Mouse (Mus musculus) layer of hippocampus, postnatal 25 days (tissue): ENCODE measurements around the gene Plch2. TPM values are rescaled to one million over a fixed set of nuclear protein-coding genes. Genes with fewer than 3 reads are reported as not detected.
A peak's percentile ranks its signal among the peaks of the same experiment; 100 is the strongest.

Experiments used
- DNase-seq, 2 experiments: peaks; one replicate each; pipeline ENCODE4 v3.0.0; 2022; ENCODE audit warnings: mixed read lengths in 2 of 2, low spot score in 1 of 2; ENCODE audit errors: extremely low spot score in 1 of 2
- total RNA-seq, 2 experiments: library from RNA; stranded (reverse); gene quantifications; 2 replicates each; pipeline ENCODE4 v1.2.3; 2021

The Plch2 gene
- total RNA-seq, 2 experiments from 2014 or later = 91.4 to 98.9 TPM

DNA sequence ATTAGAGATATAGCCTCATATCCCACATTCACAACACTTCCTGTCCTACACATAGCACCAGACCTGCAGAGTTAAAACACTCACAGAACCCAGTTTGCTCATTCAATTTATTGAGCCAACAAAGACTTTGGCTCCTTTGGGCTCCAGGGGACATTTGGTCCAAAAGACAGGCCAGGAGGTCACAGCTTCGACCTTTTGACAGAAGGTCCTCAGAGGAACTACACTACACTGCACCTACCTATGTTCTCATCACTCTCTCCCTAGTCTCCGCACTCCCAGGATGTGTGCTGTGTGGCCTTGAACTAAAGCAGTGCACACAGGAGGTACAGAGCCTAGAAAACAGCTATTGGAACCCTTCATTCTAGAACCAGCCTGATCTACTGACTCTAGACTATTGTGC, 19.2 kb upstream of the Plch2 start:
- DNase-seq = no peak

DNA sequence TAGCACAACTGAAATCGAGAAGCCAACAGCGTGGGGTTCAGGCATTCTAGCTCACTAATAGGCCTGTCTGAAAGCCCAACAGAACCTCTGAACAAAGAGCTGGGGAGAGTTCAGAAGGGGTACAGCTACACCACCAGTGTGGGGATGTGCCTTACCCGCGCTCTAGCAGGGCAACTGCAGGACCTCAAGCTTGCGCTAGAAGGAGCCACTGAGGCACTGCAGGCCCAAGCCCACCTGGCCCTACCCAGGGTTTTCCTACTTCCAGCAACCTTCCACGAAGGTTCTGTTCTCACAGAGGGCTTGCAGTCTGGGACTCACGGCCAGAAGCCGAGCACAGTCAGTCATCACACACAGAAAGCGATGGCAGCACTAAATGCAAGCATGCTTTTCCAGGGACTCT, 18.6 kb upstream of the Plch2 start:
- DNase-seq = no peak

GRCm38 (mm10) chr4:155074418-155074817, 17.8 kb upstream of the Plch2 start:
- no peak for DNase-seq

- DNase-seq = no peak
Observed at GRCm38 (mm10) chr4:155070921-155071320, 14.3 kb upstream of the Plch2 start.

- no peak for DNase-seq
Observed at GRCm38 (mm10) chr4:155070199-155070598, 13.6 kb upstream of the Plch2 start.

DNA sequence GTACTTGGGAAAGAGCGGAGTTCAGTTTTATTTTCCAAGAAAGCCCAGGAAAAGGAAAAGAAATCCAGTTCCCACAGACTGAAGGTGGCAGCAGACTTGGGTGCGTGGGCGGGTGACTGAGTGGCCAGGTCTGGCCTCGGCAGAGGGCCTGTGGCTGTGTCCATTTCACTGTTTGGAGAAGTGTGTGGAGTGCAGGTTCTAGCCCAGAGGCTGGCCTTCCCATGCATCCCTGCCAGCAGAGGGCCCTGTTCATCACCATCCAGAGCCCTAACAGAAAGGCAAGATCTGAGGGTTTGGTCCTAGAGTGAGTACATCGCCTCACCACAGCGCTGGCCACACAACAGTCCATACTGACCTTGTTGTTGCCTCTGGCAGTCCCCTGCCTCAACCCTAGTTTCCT, 12.6 kb upstream of the Plch2 start:
- no peak for DNase-seq

DNA sequence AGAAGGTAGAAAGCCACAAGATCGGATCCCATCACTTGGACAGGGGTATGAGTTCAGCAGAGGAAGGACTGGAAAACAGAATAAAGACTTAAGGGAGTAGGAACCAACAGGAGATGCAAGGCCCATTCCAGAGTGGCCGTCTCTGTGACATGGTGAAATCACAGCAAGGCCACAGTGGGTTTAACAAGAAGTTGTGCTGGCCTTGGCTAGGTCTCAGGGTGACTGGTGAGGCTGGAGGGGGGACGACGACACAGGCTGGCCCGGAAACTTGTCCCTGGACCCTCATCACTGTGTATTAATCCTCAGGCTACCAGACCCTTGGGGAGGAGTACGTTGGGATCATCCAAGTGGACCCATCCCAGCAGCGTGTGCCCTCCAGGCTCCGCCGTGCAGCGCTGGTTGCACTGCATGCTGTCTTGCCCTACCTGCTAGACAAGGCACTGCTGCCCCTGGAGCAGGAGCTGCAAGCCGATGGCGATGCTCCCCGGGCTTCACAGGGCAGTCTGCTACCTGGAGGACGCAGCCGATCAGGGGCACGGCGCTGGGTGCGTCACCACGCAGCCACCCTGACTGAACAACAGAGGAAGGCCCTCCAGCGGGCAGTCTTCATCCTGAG, 11.9 kb upstream of the Plch2 start:
- DNase-seq = no peak

- DNase-seq = peak; percentile 91 to 93
Observed at GRCm38 (mm10) chr4:155066834-155067522, 10.4 kb upstream of the Plch2 start, which contains the start of gene Pex10. Gene Pex10, plus strand, starts transcription at chr4:155067016.

DNA sequence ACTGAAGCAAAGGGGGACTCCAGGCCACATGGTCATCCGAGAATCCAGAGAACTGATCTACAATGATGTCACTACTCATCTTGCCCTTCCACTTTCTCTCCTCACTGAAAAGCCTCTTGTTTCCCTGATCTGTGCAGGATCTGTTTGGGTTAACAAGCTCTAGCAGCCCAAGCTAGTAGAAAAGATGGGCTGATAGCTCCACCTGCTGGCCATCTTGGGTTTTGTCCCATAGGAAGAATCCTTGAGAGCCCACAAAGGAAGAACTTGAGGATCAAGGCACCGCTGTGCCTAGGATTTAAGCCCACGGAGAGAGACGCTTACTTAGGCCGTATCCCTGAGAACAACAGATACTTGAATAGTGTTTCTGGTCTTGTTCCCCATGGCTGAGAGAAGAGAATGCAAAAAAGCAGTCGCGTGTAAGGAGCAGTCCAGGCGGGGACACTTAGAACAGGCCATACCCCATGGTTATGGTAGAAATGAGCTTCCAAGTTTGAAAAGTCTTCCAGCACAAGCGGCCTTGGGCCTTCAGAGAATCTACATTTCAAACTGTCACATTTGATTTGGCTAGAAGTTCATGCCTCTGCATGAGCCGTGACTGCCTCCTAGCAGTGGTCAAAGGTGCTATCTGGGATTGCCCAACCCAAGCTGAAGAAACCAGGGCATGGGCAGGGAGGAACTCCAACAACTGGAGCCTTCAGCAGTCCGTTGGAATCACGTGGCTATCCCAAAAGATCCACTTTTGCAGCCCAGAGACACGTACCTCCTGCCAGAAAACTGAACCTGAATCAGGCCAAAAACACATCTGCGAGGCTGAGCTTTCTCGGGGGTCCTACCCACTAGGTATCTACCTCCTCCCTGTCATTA, 9.6 kb upstream of the Plch2 start:
- peak; percentile 73 to 94 for DNase-seq

- DNase-seq = no peak
Observed at GRCm38 (mm10) chr4:155064474-155064873, 7.9 kb upstream of the Plch2 start.

DNA sequence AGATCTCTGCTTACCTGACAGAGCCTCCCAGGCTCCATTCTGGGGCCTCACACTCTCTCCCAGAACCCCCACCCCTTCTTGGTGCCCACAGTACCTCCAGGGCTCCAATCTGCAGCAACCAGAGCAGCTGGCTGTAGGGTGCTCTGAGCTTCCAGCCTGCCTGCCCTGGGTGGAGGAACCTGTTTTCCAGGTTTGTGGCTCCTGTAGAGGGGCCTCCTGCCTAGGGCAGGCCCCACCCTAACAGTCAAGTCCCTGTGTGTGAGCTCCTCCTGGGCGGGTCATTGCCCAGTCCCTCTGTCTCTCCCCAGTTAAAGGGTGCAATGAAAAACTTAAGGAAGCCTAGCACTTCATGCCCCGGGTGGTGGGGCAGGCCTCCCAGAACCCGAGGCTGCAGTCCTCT, 7.3 kb upstream of the Plch2 start:
- no peak for DNase-seq

DNA sequence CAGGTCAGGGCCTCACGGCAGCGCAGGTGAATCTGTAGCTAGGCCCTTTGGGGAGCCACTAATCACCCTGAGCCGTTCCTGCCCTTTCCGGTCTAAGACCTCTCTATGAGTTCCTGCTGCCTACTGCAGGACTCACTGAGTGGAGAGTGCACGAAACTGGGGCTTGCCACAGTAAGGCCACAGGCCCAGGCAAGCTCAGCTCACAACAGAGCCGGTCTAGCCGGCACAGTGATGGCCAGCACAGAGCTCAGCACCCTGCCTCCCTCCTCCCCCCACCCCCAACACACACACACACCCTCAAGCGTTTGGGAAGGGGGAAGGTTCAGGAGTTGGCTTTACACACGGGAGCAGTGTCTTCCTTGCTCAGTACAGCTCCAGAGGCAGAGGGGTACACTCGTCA, 1.7 kb upstream of the Plch2 start:
- no peak for DNase-seq

GRCm38 (mm10) chr4:155050116-155050515, 6.5 kb downstream of the Plch2 start:
- no peak for DNase-seq

- no peak for DNase-seq
Observed at GRCm38 (mm10) chr4:155046636-155047035, 9.9 kb downstream of the Plch2 start.

DNA sequence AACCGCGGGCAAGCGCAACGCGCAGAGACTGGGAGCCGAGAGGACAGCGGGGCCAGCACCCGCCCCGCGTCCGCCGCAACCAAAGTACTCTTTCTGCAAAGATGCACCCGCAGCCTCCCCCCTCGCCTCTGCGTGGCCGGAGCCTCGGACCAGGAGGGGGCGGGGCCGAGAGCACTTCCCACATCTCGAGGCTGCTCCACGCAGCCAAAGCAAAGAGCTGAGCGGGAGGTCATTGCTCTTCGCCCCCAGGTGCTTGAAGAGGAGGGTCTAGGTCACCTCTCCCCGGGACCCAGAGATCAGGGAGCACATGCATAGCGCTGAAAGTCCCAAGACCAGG, 13.3 kb downstream of the Plch2 start:
- DNase-seq = no peak

GRCm38 (mm10) chr4:155042606-155043288, 13.8 kb downstream of the Plch2 start:
- DNase-seq = peak in 1 of 2 experiments; percentile 48

DNA sequence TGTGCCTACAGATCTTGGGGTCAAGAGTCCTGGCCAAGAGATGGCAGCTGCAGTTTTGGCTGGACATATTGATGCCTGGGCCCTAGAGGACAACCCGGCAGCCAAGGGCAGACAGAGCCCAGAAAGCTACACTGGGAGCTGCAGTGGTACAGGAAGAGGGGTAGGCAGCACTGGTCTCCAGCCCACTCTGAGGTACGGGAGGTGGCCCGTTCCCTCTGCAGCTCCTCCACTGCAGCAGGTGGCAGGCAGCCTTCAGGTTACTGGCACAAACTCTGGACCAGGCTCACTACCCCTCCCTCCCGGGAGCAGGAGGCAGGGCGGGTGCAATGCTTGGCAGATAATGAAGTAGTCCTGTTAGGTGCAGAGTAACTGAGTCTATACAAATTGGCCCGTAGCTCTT, 15.9 kb downstream of the Plch2 start:
- no peak for DNase-seq

DNA sequence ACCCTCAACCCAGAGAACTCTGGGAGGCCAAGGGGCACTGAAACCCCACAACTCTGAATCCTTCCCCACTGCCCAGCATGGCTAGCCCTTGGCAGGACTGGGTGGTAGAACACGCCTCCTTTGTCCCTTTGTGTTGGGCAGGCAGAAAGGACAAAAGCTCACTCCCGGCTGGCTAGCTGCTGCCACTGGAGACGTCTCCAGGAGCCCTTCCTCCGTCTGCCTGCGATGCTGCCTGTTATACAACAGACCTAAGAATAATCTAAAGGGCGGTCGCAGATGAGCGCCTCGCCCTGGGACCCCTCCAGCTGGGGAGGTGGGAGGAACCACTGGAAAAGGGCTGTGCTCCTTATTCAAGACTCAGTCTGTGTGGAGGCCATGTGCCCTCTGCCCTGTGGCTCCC, 16.4 kb downstream of the Plch2 start:
- DNase-seq = no peak

- DNase-seq = no peak
Observed at GRCm38 (mm10) chr4:155034787-155035186, 21.8 kb downstream of the Plch2 start.

GRCm38 (mm10) chr4:155034202-155034601, 22.4 kb downstream of the Plch2 start:
- no peak for DNase-seq

GRCm38 (mm10) chr4:155033115-155033514, 23.5 kb downstream of the Plch2 start:
- DNase-seq = no peak
